Mouse (Mus musculus) liver, embryonic 14.5 days (tissue): ENCODE results near the gene Zp1.

Experiments used
- CTCF ChIP-seq: IDR thresholded peaks from 2 replicates; pipeline ENCODE4 v1.5.1; 2016; ENCODE audit warnings: antibody characterized with exemption, low read depth, control low read depth
- EP300 ChIP-seq: IDR thresholded peaks from 2 replicates; pipeline ENCODE4 v1.6.1; 2016; ENCODE audit warnings: antibody characterized with exemption, low read depth

- TF ChIP-seq CTCF, result no peak
- TF ChIP-seq EP300, result no peak
Measured at GRCm38 (mm10) chr19:10869886-10870527, 50.4 kb downstream of the Zp1 start, which contains the start of gene Tmem132a.
